Mouse (Mus musculus): Measurements from ENCODE around the gene Abraxas1.

GRCm38 (mm10) chr5:100861140-100861539, 40.4 kb upstream of the Abraxas1 start:
- no peak for TF ChIP-seq CTCF (IDR thresholded peaks at IDR 0.05; ENCODE audit: low read depth, low read length)
- no peak for TF ChIP-seq POLR2A (IDR thresholded peaks at IDR 0.05; ENCODE audit: borderline replicate concordance, low read depth, low read length)

Data from bone marrow macrophage, adult 2 months (primary cell).